Mouse (Mus musculus): ENCODE results near the gene 4930430A15Rik.

DNA sequence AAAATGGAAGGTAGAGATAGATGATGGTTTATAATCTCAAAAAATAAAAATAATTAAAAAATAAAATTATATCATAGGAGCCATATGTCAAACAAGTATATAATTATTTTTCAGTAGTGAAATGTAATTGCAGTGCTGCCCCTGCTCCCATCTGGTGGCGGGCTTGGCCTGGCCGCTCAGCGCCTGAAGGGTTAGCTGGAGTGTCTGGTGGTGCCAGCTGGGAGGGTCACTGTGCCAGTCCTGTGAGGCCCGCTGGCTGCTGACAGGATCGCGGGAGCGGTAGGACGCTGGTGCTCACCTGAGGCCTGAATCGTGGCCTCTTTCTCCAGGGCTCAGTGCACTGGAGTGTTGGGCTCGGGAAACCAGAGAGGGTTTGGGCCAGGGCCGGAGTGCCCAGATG is 47.3 kb downstream of the 4930430A15Rik start:
- TF ChIP-seq CTCF (IDR thresholded peaks at IDR 0.05; ENCODE audit: borderline replicate concordance, control insufficient read depth, extremely low read depth, insufficient read depth, low read length, poor library complexity): no peak
- no peak for TF ChIP-seq POLR2A (IDR thresholded peaks at IDR 0.05; ENCODE audit: control insufficient read depth, extremely low read depth, insufficient read depth, low read length, poor library complexity)

Measured in thymus, adult 2 months (tissue).